Mouse (Mus musculus) macrophage (primary cell): ENCODE measurements around the gene Mtch2. TPM values are rescaled to one million over a fixed set of nuclear protein-coding genes. Genes with fewer than 3 reads are reported as not detected.

Experiments used
- H3K27ac ChIP-seq: fragments of 350-480 bp; formaldehyde crosslinking; 2 replicates; pipeline ENCODE4 v1.9.0; 2021
- H3K36me3 ChIP-seq: fragments of 350-480 bp; formaldehyde crosslinking; 2 replicates; pipeline ENCODE4 v1.9.0; 2021; ENCODE audit errors: inconsistent target
- H3K4me3 ChIP-seq: fragments of 350-480 bp; formaldehyde crosslinking; 2 replicates; pipeline ENCODE4 v1.9.0; 2021; ENCODE audit errors: inconsistent target
- H3K79me2 ChIP-seq: fragments of 350-480 bp; formaldehyde crosslinking; 2 replicates; pipeline ENCODE4 v1.9.0; 2021; ENCODE audit errors: inconsistent target
- WGBS: methylation state at CpG from one replicate; pipeline ENCODE4 v1.1.7; 2026; ENCODE audit warnings: inconsistent platforms; ENCODE audit not compliant: missing documents; 5-methylcytosine and 5-hydroxymethylcytosine counted together
- polyA plus RNA-seq: library from polyadenylated mRNA; stranded (reverse); fragments of 250-400 nt; gene quantifications from 3 replicates; pipeline ENCODE4 v1.2.4, GENCODE M21; 2018; ENCODE audit warnings: inconsistent platforms

Gene Mtch2
- polyA plus RNA-seq, 1 experiment from 2014 or later, result 87.4 TPM

DNA sequence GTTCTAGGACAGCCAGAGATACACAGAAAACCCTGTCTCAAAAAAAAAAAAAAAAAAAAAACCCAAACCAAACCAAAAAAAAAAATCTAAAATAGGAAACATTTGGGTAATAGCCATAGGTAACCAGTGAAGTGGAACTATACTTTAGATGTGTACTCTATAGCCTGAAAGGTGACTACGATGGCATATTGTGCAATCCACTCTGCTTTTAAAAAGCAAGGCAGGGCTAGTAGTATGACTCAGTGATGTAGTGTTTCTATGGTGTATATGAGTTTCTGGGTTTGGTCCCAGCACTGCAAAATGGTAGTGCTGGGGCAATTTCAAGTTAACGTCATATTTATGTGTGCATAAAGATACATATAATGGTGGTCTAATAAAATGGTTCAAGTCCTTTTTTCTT is 59.8 kb downstream of the Mtch2 start:
- Histone ChIP-seq H3K4me3 (no peak overlapping the region), H3K27ac (no peak overlapping the region), H3K79me2 (peaks cover 44% of the 10 kb centered on the region), H3K36me3 (peaks cover 27% of the 10 kb centered on the region)
- WGBS, result 70% methylated on average over 2 of the region's 2 CpGs

DNA sequence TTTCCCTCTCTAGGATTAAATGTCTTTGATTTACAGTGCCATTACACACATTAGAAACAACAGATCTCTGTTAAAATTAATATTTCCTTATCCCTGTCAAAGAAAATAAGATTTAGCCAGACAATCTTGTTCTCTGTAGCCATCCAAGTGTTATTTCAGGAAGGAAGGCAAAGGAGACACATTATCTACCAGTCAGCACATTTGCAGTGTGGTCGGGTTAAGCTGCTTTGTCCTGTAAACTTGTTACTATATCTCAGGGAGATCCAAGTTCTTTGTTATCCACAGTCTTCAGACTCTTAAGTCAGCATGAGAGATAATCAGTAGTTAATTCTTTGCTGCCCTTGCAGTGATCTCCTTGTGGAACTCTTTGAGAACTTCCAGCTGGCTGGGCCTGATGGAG is 63.9 kb downstream of the Mtch2 start:
- Histone ChIP-seq H3K79me2 (peaks cover 56% of the 10 kb centered on the region), H3K27ac (no peak overlapping the region), H3K36me3 (peaks cover 35% of the 10 kb centered on the region), H3K4me3 (no peak overlapping the region)
- WGBS, result 77% methylated on average over 1 of the region's 1 CpGs

DNA sequence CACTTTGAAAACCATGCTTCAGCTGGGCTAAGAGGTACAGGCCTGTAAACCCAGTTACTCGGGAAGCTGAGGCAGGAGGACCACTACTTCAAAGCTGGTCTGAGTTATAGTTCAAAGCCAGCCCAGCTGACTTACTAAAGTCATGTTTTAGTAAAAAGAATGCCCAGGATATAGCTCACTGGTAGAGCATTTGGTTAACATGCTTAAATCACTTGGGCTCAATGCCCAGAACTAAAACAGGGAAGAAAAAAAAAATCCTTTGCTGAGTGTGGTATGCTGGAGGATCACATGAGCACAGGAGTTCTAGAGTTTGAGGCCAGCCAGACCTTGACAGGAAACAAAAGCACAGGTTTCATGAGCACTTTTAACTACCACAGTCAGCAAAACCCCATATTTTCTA is 64.7 kb downstream of the Mtch2 start:
- no peak overlapping the region for H3K4me3 ChIP-seq
- no peak overlapping the region for H3K27ac ChIP-seq
- H3K36me3 ChIP-seq, result peaks cover 35% of the 10 kb centered on the region
- 100% methylated on average over 1 of the region's 1 CpGs for WGBS
- H3K79me2 ChIP-seq, result peaks cover 56% of the 10 kb centered on the region

DNA sequence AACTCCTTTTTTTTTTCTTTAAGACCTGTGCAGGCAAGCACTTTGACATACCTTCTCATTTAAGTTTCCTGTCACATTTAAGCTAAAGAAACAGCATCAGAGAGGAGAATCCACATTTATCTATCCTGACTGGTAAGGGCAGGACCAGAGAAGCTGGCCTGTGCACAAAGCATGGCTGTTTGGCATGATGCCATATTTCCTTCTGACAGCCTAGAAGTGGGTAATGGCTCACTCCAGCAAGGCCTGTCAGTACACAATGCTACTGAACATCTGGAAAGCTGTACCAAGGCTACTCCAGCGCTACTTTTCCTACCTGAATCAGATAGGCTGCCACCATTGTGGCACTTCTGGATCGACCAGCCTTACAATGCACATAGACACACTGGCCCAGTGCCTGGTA is 66.7 kb downstream of the Mtch2 start:
- Histone ChIP-seq H3K79me2 (peaks cover 60% of the 10 kb centered on the region), H3K27ac (no peak overlapping the region), H3K36me3 (peaks cover 31% of the 10 kb centered on the region), H3K4me3 (no peak overlapping the region)
- WGBS, result 100% methylated on average over 2 of the region's 2 CpGs

DNA sequence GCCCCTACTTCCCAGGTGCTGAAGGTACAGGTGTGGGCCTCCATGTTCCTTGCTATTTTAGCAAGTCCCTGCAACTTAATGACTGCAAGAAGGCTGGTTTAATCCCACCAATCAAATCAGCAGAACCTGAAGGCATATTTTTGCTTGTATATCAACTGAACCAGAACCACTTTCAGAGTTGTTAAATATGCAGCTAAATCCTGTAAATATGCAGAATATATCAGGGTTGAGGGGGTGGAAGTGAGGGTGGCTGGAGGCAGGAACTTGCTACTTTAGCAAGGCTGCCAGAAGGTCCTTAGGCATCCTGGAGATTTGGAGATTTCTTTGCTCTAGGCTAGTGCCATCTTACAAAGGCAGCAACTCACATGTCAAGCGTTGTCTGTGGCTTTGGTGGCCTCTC is 68.6 kb downstream of the Mtch2 start:
- Histone ChIP-seq H3K36me3 (peaks cover 17% of the 10 kb centered on the region; the same call in 1 of the 2 replicates), H3K27ac (no peak overlapping the region), H3K4me3 (no peak overlapping the region), H3K79me2 (peaks cover 61% of the 10 kb centered on the region)
- 100% methylated on average over 1 of the region's 1 CpGs for WGBS

Other genes starting within 250 kb of the Mtch2 start
- gene Nup160, start 169.9 kb upstream of the Mtch2 start, polyA plus RNA-seq, result 10.1 to 25.7 TPM (median 21.4 TPM) in 3 replicates
- 27.7 to 69.8 TPM (median 35.6 TPM) in 3 replicates for gene Fnbp4, start 101.8 kb upstream of the Mtch2 start, polyA plus RNA-seq
- gene Agbl2, start 64.4 kb upstream of the Mtch2 start, polyA plus RNA-seq, result not detected in 3 replicates
- not detected in 3 replicates for gene C1qtnf4, start 38.7 kb downstream of the Mtch2 start, polyA plus RNA-seq
- 11.7 to 17.7 TPM (median 14.4 TPM) in 3 replicates for gene Kbtbd4, start 57.6 kb downstream of the Mtch2 start, polyA plus RNA-seq
- 67.4 to 116 TPM (median 113 TPM) in 3 replicates for gene Ndufs3, start 57.7 kb downstream of the Mtch2 start, polyA plus RNA-seq
- gene Celf1, start 93.2 kb downstream of the Mtch2 start, polyA plus RNA-seq, result 34.7 to 38.9 TPM (median 36.7 TPM) in 3 replicates
- gene Rapsn, start 188.5 kb downstream of the Mtch2 start, polyA plus RNA-seq, result 6.3 to 39.6 TPM (median 12.2 TPM) in 3 replicates
- gene Psmc3, start 206.9 kb downstream of the Mtch2 start, polyA plus RNA-seq, result 149 to 321 TPM (median 192 TPM) in 3 replicates
- gene Slc39a13, start 223.3 kb downstream of the Mtch2 start, polyA plus RNA-seq, result 19.8 to 23.0 TPM (median 21.8 TPM) in 3 replicates
- gene Spi1, start 235.2 kb downstream of the Mtch2 start, polyA plus RNA-seq, result 298 to 440 TPM (median 373 TPM) in 3 replicates